Comparison of ENCODE assay signal across 15 mouse cellular contexts in genomic region chr2:50579620-50580019, GRCm38 (mm10).
"Had no signal": no experiment of that assay in that cellular context is flagged by ENCODE, and none has a peak within 500 bp of the region (broad histone marks: within the 10 kb centered on the region; RNA-seq: fewer than 3 reads in every experiment).

No protein-coding gene starts in this region.

- H3K4me1 ChIP-seq: liver, embryonic 12.5 days; midbrain, embryonic 12.5 days; neural tube, embryonic 13.5 days had no signal

- H3K9ac ChIP-seq: limb, embryonic 15.5 days; liver, embryonic 12.5 days; midbrain, embryonic 12.5 days; neural tube, embryonic 13.5 days had no signal

- H3K27ac ChIP-seq: kidney, postnatal 0 days; layer of hippocampus, adult 2 months; limb, embryonic 15.5 days; liver, embryonic 12.5 days; midbrain, embryonic 12.5 days; neural tube, embryonic 13.5 days had no signal

- DNase-seq: kidney, adult 11 months; kidney, adult 9 months; kidney, postnatal 36 days; left cerebral cortex, postnatal 4 days; lung, postnatal 14 days; retina, postnatal 1 day; right cerebral cortex, postnatal 4 days; spleen, adult 18-20 months had no signal

- H3K27me3 ChIP-seq: limb, embryonic 15.5 days; liver, embryonic 12.5 days; midbrain, embryonic 12.5 days; neural tube, embryonic 13.5 days had no signal

- H3K4me2 ChIP-seq: limb, embryonic 15.5 days; liver, embryonic 12.5 days; midbrain, embryonic 12.5 days; neural tube, embryonic 13.5 days had no signal

- H3K9me3 ChIP-seq: limb, embryonic 15.5 days; liver, embryonic 12.5 days; midbrain, embryonic 12.5 days; neural tube, embryonic 13.5 days had no signal

- H3K36me3 ChIP-seq: limb, embryonic 15.5 days; liver, embryonic 12.5 days; midbrain, embryonic 12.5 days; neural tube, embryonic 13.5 days had no signal

- H3K4me3 ChIP-seq: layer of hippocampus, adult 2 months; limb, embryonic 15.5 days; liver, embryonic 12.5 days; midbrain, embryonic 12.5 days; neural tube, embryonic 13.5 days had no signal

- ATAC-seq: liver, embryonic 12.5 days; midbrain, embryonic 16.5 days had no signal
